Mouse (Mus musculus) midbrain, embryonic 14.5 days (tissue): ENCODE data around the gene Ezr. TPM values are rescaled to one million over a fixed set of nuclear protein-coding genes. Genes with fewer than 3 reads are reported as not detected.
"Not testable (repeated sequence)": the region's sequence is repeated elsewhere in the genome, so short reads cannot be mapped to it uniquely, and the experiment has no call there.

ENCODE experiments used
- ATAC-seq: fragments of 200-750 bp; cut with Nextera tagmentation; 2 replicates; pipeline ENCODE4 v1.8.0; 2017; ENCODE audit warnings: moderate number of reproducible peaks, moderate library complexity; ENCODE audit not compliant: low FRiP score, low TSS enrichment
- DNase-seq: peaks from one replicate; pipeline ENCODE4 v3.0.0-alpha.2; 2015
- H3K27ac ChIP-seq: fragments of 300-500 bp; sonication (generic); replicated peaks from 2 replicates; pipeline ENCODE4 v1.5.1; 2014; ENCODE audit warnings: mild to moderate bottlenecking, low read depth, low read length, moderate library complexity
- H3K27me3 ChIP-seq: fragments of 300-500 bp; sonication (generic); 2 replicates; pipeline ENCODE4 v1.6.1; 2014; ENCODE audit warnings: low read length, control low read depth, mixed read lengths; ENCODE audit not compliant: control insufficient read depth, insufficient read depth
- H3K36me3 ChIP-seq: fragments of 300-500 bp; sonication (generic); 2 replicates; pipeline ENCODE4 v1.6.1; 2014; ENCODE audit warnings: low read length, control low read depth; ENCODE audit not compliant: control insufficient read depth, insufficient read depth
- H3K4me1 ChIP-seq: fragments of 300-500 bp; sonication (generic); 2 replicates; pipeline ENCODE4 v1.6.1; 2014; ENCODE audit warnings: mild to moderate bottlenecking, antibody characterized with exemption, low read length, control low read depth; ENCODE audit not compliant: control insufficient read depth, insufficient read depth
- H3K4me2 ChIP-seq: fragments of 300-500 bp; sonication (generic); 2 replicates; pipeline ENCODE4 v1.6.1; 2014; ENCODE audit warnings: mild to moderate bottlenecking, low read length, moderate library complexity
- H3K4me3 ChIP-seq: fragments of 300-500 bp; sonication (generic); replicated peaks from 2 replicates; pipeline ENCODE4 v1.5.1; 2014; ENCODE audit warnings: low read depth, low read length
- H3K9ac ChIP-seq: fragments of 300-500 bp; sonication (generic); replicated peaks from 2 replicates; pipeline ENCODE4 v1.6.1; 2014; ENCODE audit warnings: mild to moderate bottlenecking, low read length, moderate library complexity
- H3K9me3 ChIP-seq: fragments of 300-500 bp; sonication (generic); 2 replicates; pipeline ENCODE4 v1.6.1; 2016; ENCODE audit warnings: low read length, control low read depth, mixed read lengths; ENCODE audit not compliant: control insufficient read depth
- WGBS: fragments of 180-500 bp; shearing (Covaris S2); extraction: QIAGEN DNeasy Blood & Tissue Kit; methylation state at CpG from one replicate; pipeline ENCODE4 v1.1.7; 2014; 5-methylcytosine and 5-hydroxymethylcytosine counted together
- polyA plus RNA-seq: library from polyadenylated mRNA; unstranded; fragments of >200 nt; fragmentation: Nextera tagmentation; extraction: Ambion mirVana; gene quantifications from 2 replicates; pipeline ENCODE4 v1.2.1, GENCODE M21; 2014

Ezr gene
- polyA plus RNA-seq, 1 experiment from 2014 or later = 27.8 TPM

DNA sequence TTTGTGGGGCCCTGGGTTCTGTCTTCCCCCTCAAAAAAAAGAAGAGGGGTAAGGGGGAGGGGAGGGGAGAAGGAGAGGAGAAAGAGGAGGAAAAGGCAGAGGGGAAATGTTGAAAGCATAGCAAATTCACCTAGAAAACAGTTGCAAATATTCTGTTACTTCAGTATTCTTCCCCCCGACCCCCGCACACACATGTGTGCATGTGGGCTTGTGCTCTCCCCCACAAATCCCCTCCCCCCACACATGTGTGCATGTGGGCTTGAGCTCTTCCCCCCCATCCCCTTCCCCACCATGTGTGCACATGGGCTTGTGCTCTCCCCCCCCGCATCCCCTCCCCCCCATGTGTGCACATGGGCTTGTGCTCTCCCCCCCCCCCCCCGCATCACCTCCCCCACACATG is 93.2 kb downstream of the Ezr start:
- H3K4me1 ChIP-seq, H3K4me3 ChIP-seq, H3K9me3 ChIP-seq, DNase-seq, H3K27me3 ChIP-seq, H3K36me3 ChIP-seq, ATAC-seq, H3K4me2 ChIP-seq, H3K27ac ChIP-seq, H3K9ac ChIP-seq: not testable (repeated sequence)
- 86% methylated on average over 3 of the region's 4 CpGs for WGBS

Other genes starting within 250 kb of the Ezr start
- 54.8 and 56.2 TPM in 2 replicates for gene Dynlt1c, start 181.1 kb downstream of the Ezr start, polyA plus RNA-seq
- 370 and 378 TPM in 2 replicates for gene Dynlt1f, start 126.9 kb downstream of the Ezr start, polyA plus RNA-seq
- gene Sytl3, start 123.7 kb downstream of the Ezr start, polyA plus RNA-seq = 0.18 and 0.24 TPM in 2 replicates
- 53.3 and 55.9 TPM in 2 replicates for gene Rsph3b, start 165.9 kb upstream of the Ezr start, polyA plus RNA-seq
- 63.8 and 70.2 TPM in 2 replicates for gene Tagap1, start 178.4 kb upstream of the Ezr start, polyA plus RNA-seq
- gene Rnaset2b, start 187.8 kb upstream of the Ezr start, polyA plus RNA-seq = 62.1 and 64.3 TPM in 2 replicates
- gene Gm49721, start 196.1 kb upstream of the Ezr start, polyA plus RNA-seq = 0.31 TPM in 1 of 2 replicates, not detected in the other
- 0.49 TPM in 1 of 2 replicates, not detected in the other for gene Gm1604a, start 242.8 kb upstream of the Ezr start, polyA plus RNA-seq